Mouse (Mus musculus): ENCODE measurements around the gene 2610528A11Rik.

DNA sequence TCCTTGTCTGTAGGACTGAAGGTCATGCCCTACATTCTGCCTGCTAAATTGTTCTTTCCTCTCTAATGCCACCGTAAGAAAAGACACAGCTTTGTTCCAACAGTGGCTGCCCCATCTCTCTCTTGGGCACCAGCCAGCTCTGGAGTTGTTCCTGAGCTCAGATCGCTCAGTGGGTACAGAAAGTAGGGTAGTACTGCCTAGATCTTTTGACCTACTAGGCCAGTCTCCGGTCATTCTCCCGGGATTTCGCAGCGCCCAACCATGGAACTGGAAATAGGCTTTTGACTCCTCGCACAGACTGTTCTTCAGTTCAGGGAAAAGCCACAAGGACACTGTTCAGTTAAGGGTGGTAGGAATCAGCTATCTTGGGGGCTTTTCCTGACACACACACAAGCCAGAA, 891 bp downstream of the 2610528A11Rik start:
- TF ChIP-seq CTCF (IDR thresholded peaks at IDR 0.05) (no peak), EP300 (IDR thresholded peaks at IDR 0.05; ENCODE audit: insufficient read depth, low read depth, low read length) (no peak), POLR2A (IDR thresholded peaks at IDR 0.05; ENCODE audit: insufficient read depth, low read depth, low read length) (no peak)
